Mouse (Mus musculus): ENCODE data around the gene Bbs12. TPM values are rescaled to one million over a fixed set of nuclear protein-coding genes. Genes with fewer than 3 reads are reported as not detected.

Bbs12 gene
- polyA plus RNA-seq, 1 experiment from 2014 or later, result 1.5 TPM

DNA sequence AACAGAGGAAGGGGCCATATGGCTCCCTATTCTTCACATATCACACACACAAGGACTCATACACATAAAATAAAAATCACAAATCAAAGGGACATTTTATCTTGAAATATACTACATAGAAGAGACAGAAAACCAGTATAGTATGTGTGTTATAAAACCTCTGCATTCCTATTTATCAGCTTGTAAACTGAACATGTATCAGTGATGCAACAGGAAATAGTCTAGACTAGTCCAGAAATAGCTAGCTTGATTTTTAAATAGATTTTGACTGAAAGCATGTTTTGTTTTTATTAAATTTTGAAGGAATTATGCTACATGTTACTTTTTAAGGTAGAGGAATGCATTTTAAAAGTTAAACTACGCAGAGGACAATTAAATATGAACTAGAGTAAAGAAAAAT, 17.6 kb downstream of the Bbs12 start:
- Histone ChIP-seq H3K36me3 (replicated peaks; ENCODE audit: insufficient read depth, low read length) (no peaks in the 10 kb centered on the region), H3K4me1 (ENCODE audit: insufficient read depth) (peaks cover 17% of the 10 kb centered on the region), H3K9ac (replicated peaks) (no peak overlapping the region), H3K27ac (ENCODE audit: low read depth) (no peak overlapping the region), H3K4me3 (ENCODE audit: low read depth, low read length) (no peak overlapping the region), H3K27me3 (ENCODE audit: insufficient read depth, low read length) (no peaks in the 10 kb centered on the region), H3K9me3 (ENCODE audit: low read length) (no peaks in the 10 kb centered on the region), H3K4me2 (ENCODE audit: low read depth, low read length) (no peak overlapping the region)
- 87% methylated on average over 1 of the region's 1 CpGs for WGBS (ENCODE audit: insufficient replicate concordance)
- ATAC-seq (no peak), DNase-seq (no peak)
- TF ChIP-seq CTCF (IDR thresholded peaks at IDR 0.05; ENCODE audit: low read depth) (no peak), EP300 (IDR thresholded peaks at IDR 0.05; ENCODE audit: low read depth) (no peak)

DNA sequence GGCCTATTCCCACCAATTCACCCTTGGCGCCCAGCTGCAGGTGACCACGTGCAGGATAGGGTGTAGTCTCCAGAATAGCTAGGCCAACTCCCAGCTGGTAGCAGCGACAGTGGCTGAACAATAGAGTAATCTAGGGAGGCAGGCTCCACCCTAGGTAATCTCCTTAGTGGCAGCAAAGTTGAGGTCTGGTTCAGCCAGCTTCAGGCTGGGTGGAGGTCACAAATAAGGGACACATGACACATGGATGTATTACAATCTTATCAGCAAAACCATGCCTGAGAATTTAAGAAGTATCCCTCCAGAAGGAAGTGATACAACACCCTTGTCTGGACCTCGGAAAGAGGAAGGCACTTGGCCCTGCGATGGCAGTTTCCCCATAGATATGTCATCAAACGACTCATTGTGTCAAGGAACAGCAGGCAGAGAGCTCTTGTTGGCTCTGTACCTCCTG, 19.7 kb downstream of the Bbs12 start:
- ATAC-seq, result peak; percentile 88
- no peak overlapping the region for H3K9ac ChIP-seq (replicated peaks)
- no peaks in the 10 kb centered on the region for H3K27me3 ChIP-seq (ENCODE audit: insufficient read depth, low read length)
- DNase-seq, result peak; percentile 36
- 31% methylated on average over 6 of the region's 6 CpGs for WGBS (ENCODE audit: insufficient replicate concordance)
- H3K4me2 ChIP-seq (ENCODE audit: low read depth, low read length), result no peak overlapping the region
- TF ChIP-seq EP300 (IDR thresholded peaks at IDR 0.05; ENCODE audit: low read depth), result peak; percentile 92
- no peak for TF ChIP-seq CTCF (IDR thresholded peaks at IDR 0.05; ENCODE audit: low read depth)
- peak overlapping the region; percentile 77 for H3K27ac ChIP-seq (ENCODE audit: low read depth)
- H3K36me3 ChIP-seq (replicated peaks; ENCODE audit: insufficient read depth, low read length), result no peaks in the 10 kb centered on the region
- no peak overlapping the region for H3K4me3 ChIP-seq (ENCODE audit: low read depth, low read length)
- peaks cover 17% of the 10 kb centered on the region for H3K4me1 ChIP-seq (ENCODE audit: insufficient read depth)
- no peaks in the 10 kb centered on the region for H3K9me3 ChIP-seq (ENCODE audit: low read length)

DNA sequence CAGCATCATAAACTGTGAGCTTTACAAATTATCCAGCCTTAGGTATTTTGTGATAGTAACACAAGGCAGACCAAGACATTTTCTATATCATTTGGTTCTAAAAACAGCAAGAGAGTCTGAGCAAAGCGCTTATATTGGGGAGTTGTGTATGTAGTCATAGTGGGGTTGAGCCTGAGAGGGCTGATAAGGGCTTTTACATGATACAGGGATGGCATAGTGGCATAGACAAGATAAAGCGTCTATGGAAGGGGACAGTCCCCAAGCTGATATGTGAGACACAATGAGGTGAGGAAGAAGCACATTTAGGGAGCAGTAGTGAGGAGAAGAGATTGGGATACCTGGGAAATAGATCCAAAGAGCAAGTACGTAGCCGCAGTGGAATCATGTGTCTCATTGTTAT, 21.7 kb downstream of the Bbs12 start:
- Histone ChIP-seq H3K9me3 (ENCODE audit: low read length) (no peaks in the 10 kb centered on the region), H3K4me1 (ENCODE audit: insufficient read depth) (peaks cover 13% of the 10 kb centered on the region), H3K4me2 (ENCODE audit: low read depth, low read length) (no peak overlapping the region), H3K36me3 (replicated peaks; ENCODE audit: insufficient read depth, low read length) (no peaks in the 10 kb centered on the region), H3K9ac (replicated peaks) (no peak overlapping the region), H3K4me3 (ENCODE audit: low read depth, low read length) (no peak overlapping the region), H3K27me3 (ENCODE audit: insufficient read depth, low read length) (no peaks in the 10 kb centered on the region), H3K27ac (ENCODE audit: low read depth) (no peak overlapping the region)
- no peak for DNase-seq
- TF ChIP-seq CTCF (IDR thresholded peaks at IDR 0.05; ENCODE audit: low read depth) (no peak), EP300 (IDR thresholded peaks at IDR 0.05; ENCODE audit: low read depth) (peak; percentile 65)
- no peak for ATAC-seq
- WGBS (ENCODE audit: insufficient replicate concordance), result 78% methylated on average over 4 of the region's 4 CpGs

DNA sequence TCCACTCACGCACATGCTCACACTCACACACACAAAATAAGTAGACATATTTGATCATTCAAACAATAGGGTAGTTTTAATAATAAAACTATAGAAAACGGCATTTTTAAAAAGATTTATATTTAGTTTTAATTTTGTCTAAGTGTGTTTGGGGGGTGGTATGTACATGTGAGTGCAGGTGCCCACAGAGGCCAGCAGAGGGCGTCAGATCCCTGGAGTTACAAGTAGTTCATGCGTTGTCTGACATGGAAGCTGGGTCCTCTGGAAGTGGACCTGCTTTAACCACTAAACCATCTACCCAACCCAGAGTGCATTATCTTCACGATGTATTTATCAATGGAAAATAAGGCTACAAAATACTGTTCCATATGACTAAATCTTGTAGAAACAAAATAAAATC, 28.8 kb downstream of the Bbs12 start:
- WGBS (ENCODE audit: insufficient replicate concordance), result 64% methylated on average over 5 of the region's 5 CpGs
- Histone ChIP-seq H3K4me2 (ENCODE audit: low read depth, low read length) (no peak overlapping the region), H3K9ac (replicated peaks) (no peak overlapping the region), H3K27me3 (ENCODE audit: insufficient read depth, low read length) (0 out of 2 replicates have a peak, but pooled peaks cover 4% of the 10 kb centered on the region), H3K4me3 (ENCODE audit: low read depth, low read length) (no peak overlapping the region), H3K27ac (ENCODE audit: low read depth) (no peak overlapping the region), H3K36me3 (replicated peaks; ENCODE audit: insufficient read depth, low read length) (no peaks in the 10 kb centered on the region), H3K4me1 (ENCODE audit: insufficient read depth) (0 out of 2 replicates have a peak, but pooled peaks cover 4% of the 10 kb centered on the region), H3K9me3 (ENCODE audit: low read length) (no peaks in the 10 kb centered on the region)
- ATAC-seq (no peak), DNase-seq (peak; percentile 37)
- TF ChIP-seq CTCF (IDR thresholded peaks at IDR 0.05; ENCODE audit: low read depth) (peak; percentile 56), EP300 (IDR thresholded peaks at IDR 0.05; ENCODE audit: low read depth) (no peak)

DNA sequence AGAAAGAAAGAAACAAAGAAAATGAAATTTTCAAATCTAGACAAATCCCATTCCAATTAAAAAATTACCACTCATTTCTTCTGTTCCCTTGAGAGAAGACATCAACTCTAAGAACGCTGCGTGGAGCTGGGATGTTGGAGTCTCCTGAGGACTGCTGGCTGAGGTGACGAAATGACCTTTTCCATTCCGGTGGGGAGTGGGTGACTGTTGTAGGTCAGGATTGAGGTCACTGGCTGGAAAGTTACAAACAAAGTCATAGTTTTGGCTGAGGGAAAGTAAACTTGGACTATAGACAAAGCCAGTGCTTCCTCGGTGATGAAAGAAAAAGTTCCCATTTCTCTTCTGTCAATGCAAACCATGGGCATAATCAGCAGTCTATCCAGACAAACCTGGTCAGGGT, 30.5 kb downstream of the Bbs12 start:
- Histone ChIP-seq H3K4me3 (ENCODE audit: low read depth, low read length) (no peak overlapping the region), H3K27ac (ENCODE audit: low read depth) (no peak overlapping the region), H3K36me3 (replicated peaks; ENCODE audit: insufficient read depth, low read length) (no peaks in the 10 kb centered on the region), H3K9me3 (ENCODE audit: low read length) (no peaks in the 10 kb centered on the region), H3K4me2 (ENCODE audit: low read depth, low read length) (no peak overlapping the region), H3K27me3 (ENCODE audit: insufficient read depth, low read length) (peaks cover 16% of the 10 kb centered on the region), H3K9ac (replicated peaks) (no peak overlapping the region), H3K4me1 (ENCODE audit: insufficient read depth) (0 out of 2 replicates have a peak, but pooled peaks cover 4% of the 10 kb centered on the region)
- DNase-seq (no peak), ATAC-seq (no peak)
- TF ChIP-seq CTCF (IDR thresholded peaks at IDR 0.05; ENCODE audit: low read depth) (no peak), EP300 (IDR thresholded peaks at IDR 0.05; ENCODE audit: low read depth) (no peak)
- 63% methylated on average over 5 of the region's 5 CpGs for WGBS (ENCODE audit: insufficient replicate concordance)

DNA sequence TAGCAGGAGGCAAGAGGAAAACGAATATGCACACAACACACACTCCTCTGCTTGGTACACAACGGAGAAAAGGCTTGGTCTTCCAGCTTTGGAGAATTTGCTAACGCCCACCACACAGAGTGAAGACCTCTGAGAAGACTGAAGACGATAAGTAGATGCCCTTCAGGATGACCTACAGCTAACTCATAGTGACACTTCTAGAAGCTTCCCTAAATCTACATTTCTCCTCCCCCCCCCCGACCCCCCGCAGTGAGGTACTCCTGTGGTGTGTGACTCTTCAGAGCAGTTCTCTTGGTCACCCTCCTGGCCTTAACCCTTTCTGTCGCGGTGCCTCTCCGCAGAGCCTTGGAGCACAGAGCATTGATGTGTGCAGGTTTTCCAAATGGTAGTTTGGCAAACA, 35.3 kb downstream of the Bbs12 start:
- ATAC-seq, result no peak
- H3K27me3 ChIP-seq (ENCODE audit: insufficient read depth, low read length), result peaks cover 36% of the 10 kb centered on the region

More for the DNA sequence above, 35.3 kb downstream of the Bbs12 start:
- peak overlapping the region; percentile 89; the same call in 1 of the 2 replicates for H3K4me2 ChIP-seq (ENCODE audit: low read depth, low read length)
- WGBS (ENCODE audit: insufficient replicate concordance), result 29% methylated on average over 9 of the region's 9 CpGs
- peak overlapping the region; percentile 59; the same call in 1 of the 2 replicates for H3K4me3 ChIP-seq (ENCODE audit: low read depth, low read length)
- TF ChIP-seq CTCF (IDR thresholded peaks at IDR 0.05; ENCODE audit: low read depth) (no peak), EP300 (IDR thresholded peaks at IDR 0.05; ENCODE audit: low read depth) (no peak)
- H3K9me3 ChIP-seq (ENCODE audit: low read length), result no peaks in the 10 kb centered on the region
- no peak overlapping the region for H3K9ac ChIP-seq (replicated peaks)
- DNase-seq, result no peak
- no peaks in the 10 kb centered on the region for H3K36me3 ChIP-seq (replicated peaks; ENCODE audit: insufficient read depth, low read length)
- H3K27ac ChIP-seq (ENCODE audit: low read depth), result no peak overlapping the region
- H3K4me1 ChIP-seq (ENCODE audit: insufficient read depth), result peaks cover 11% of the 10 kb centered on the region; the same call in 1 of the 2 replicates

All from liver, postnatal 0 days (tissue).